ENCODE assay signal across 17 mouse cellular contexts in genomic region chr8:61734164-61734563, GRCm38 (mm10).
"Had no signal": no experiment of that assay in that cellular context is flagged by ENCODE, and none has a peak within 500 bp of the region (broad histone marks: within the 10 kb centered on the region; RNA-seq: fewer than 3 reads in every experiment).

No protein-coding gene starts in this region.

- ATAC-seq: lung, postnatal 0 days; midbrain, embryonic 13.5 days; midbrain, embryonic 15.5 days had no signal

- H3K9ac ChIP-seq: lung, embryonic 15.5 days; midbrain, embryonic 13.5 days; midbrain, embryonic 15.5 days; neural tube, embryonic 12.5 days; stomach, embryonic 15.5 days had no signal

- DNase-seq: lung, adult 2 months; lung, postnatal 14 days; lung, postnatal 36 days; right cerebral cortex, postnatal 14 days; thymus, adult 2 months; thymus, postnatal 25 days; thymus, postnatal 4 days had no signal

- H3K9me3 ChIP-seq: lung, embryonic 15.5 days; megakaryocyte, embryonic 14.5 days; midbrain, embryonic 13.5 days; midbrain, embryonic 15.5 days; neural tube, embryonic 12.5 days; stomach, embryonic 15.5 days had no signal

- H3K4me3 ChIP-seq: lung, embryonic 15.5 days; megakaryocyte, embryonic 14.5 days; midbrain, embryonic 13.5 days; midbrain, embryonic 15.5 days; neural tube, embryonic 12.5 days; stomach, embryonic 15.5 days had no signal

- H3K27ac ChIP-seq: lung, embryonic 15.5 days; macrophage; midbrain, embryonic 13.5 days; midbrain, embryonic 15.5 days; neural tube, embryonic 12.5 days; stomach, embryonic 15.5 days; stomach, postnatal 0 days had no signal

- H3K36me3 ChIP-seq: lung, embryonic 15.5 days; midbrain, embryonic 13.5 days; midbrain, embryonic 15.5 days; neural tube, embryonic 12.5 days; stomach, embryonic 15.5 days had no signal

- H3K4me1 ChIP-seq: midbrain, embryonic 13.5 days; midbrain, embryonic 15.5 days; neural tube, embryonic 12.5 days; stomach, embryonic 15.5 days had no signal

- H3K4me2 ChIP-seq: lung, embryonic 15.5 days; midbrain, embryonic 11.5 days; midbrain, embryonic 13.5 days; midbrain, embryonic 15.5 days; neural tube, embryonic 12.5 days; stomach, embryonic 15.5 days had no signal

- H3K27me3 ChIP-seq: lung, embryonic 15.5 days; megakaryocyte, embryonic 14.5 days; midbrain, embryonic 13.5 days; midbrain, embryonic 15.5 days; neural tube, embryonic 12.5 days; stomach, embryonic 15.5 days had no signal
